In genomic region chr7:89891856-89892255, GRCm38 (mm10) we compare ENCODE assay signal across 11 mouse cellular contexts. TPM values are rescaled to one million over a fixed set of nuclear protein-coding genes. Genes with fewer than 3 reads are reported as not detected.
DNase-seq lines count a peak whose midpoint lies in the region; ATAC-seq and TF ChIP-seq lines count a peak whose summit lies in the region.
"Had no signal": no experiment of that assay in that cellular context is flagged by ENCODE, and none has a peak within 500 bp of the region (broad histone marks: within the 10 kb centered on the region; RNA-seq: fewer than 3 reads in every experiment).

No protein-coding gene starts in this region.

- no peak for ATAC-seq in intestine, postnatal 0 days
- ATAC-seq in intestine, embryonic 16.5 days, result no peak
- no peak for ATAC-seq in forebrain, postnatal 0 days

- 41% methylated on average over 4 of the region's 4 CpGs for WGBS in intestine, postnatal 0 days
- 35% methylated on average over 4 of the region's 4 CpGs for WGBS in intestine, embryonic 16.5 days
- WGBS in forebrain, postnatal 0 days, result 32% methylated on average over 4 of the region's 4 CpGs

- H3K9me3 ChIP-seq in intestine, postnatal 0 days (ENCODE audit: control insufficient read depth), result no peaks in the 10 kb centered on the region
- no peaks in the 10 kb centered on the region for H3K9me3 ChIP-seq in intestine, embryonic 16.5 days (ENCODE audit: control insufficient read depth, low read length)
- H3K9me3 ChIP-seq in forebrain, postnatal 0 days (ENCODE audit: low read length), result no peaks in the 10 kb centered on the region
- H3K9me3 ChIP-seq: midbrain, embryonic 12.5 days had no signal

- no peaks in the 10 kb centered on the region for H3K27me3 ChIP-seq in intestine, postnatal 0 days (replicated peaks; ENCODE audit: control insufficient read depth, insufficient read depth, low read length)
- H3K27me3 ChIP-seq in intestine, embryonic 16.5 days (replicated peaks; ENCODE audit: control insufficient read depth, insufficient read depth, low read length), result no peaks in the 10 kb centered on the region
- no peaks in the 10 kb centered on the region for H3K27me3 ChIP-seq in forebrain, postnatal 0 days (ENCODE audit: insufficient read depth, low read length)
- H3K27me3 ChIP-seq: midbrain, embryonic 12.5 days had no signal

- TF ChIP-seq CTCF in intestine, postnatal 0 days (IDR thresholded peaks at IDR 0.05; ENCODE audit: low read depth), result peak; percentile 45
- no peak for TF ChIP-seq CTCF in forebrain, postnatal 0 days (IDR thresholded peaks at IDR 0.05; ENCODE audit: low read depth)

- H3K4me3 ChIP-seq in intestine, postnatal 0 days (ENCODE audit: low read depth, low read length), result no peak overlapping the region
- H3K4me3 ChIP-seq in intestine, embryonic 16.5 days (ENCODE audit: low read length), result no peak overlapping the region
- no peak overlapping the region for H3K4me3 ChIP-seq in forebrain, postnatal 0 days (ENCODE audit: low read depth, low read length)
- H3K4me3 ChIP-seq: midbrain, embryonic 12.5 days had no signal

- H3K9ac ChIP-seq in intestine, postnatal 0 days (ENCODE audit: low read depth, low read length), result no peak overlapping the region
- H3K9ac ChIP-seq in intestine, embryonic 16.5 days (ENCODE audit: low read depth, low read length), result no peak overlapping the region
- no peak overlapping the region for H3K9ac ChIP-seq in forebrain, postnatal 0 days
- H3K9ac ChIP-seq: midbrain, embryonic 12.5 days had no signal

- peak; percentile 25 for DNase-seq in thymus, postnatal 4 days
- DNase-seq in thymus, postnatal 10 days (ENCODE audit: low spot score in 2 of 2), result no peak
- peak; percentile 64 for DNase-seq in embryo, embryonic 10.5 days (ENCODE audit: low spot score)
- no peak for DNase-seq in frontal cortex, postnatal 25 days (ENCODE audit: low spot score in 2 of 2)
- no peak for DNase-seq in layer of hippocampus, postnatal 10 days (ENCODE audit: low spot score in 2 of 2)
- no peak for DNase-seq in forebrain, postnatal 0 days

- no peaks in the 10 kb centered on the region for H3K4me1 ChIP-seq in intestine, postnatal 0 days (replicated peaks; ENCODE audit: control insufficient read depth, insufficient read depth, low read length)
- no peaks in the 10 kb centered on the region for H3K4me1 ChIP-seq in intestine, embryonic 16.5 days (ENCODE audit: control insufficient read depth, insufficient read depth, low read length)
- no peaks in the 10 kb centered on the region for H3K4me1 ChIP-seq in forebrain, postnatal 0 days (ENCODE audit: insufficient read depth)
- H3K4me1 ChIP-seq: midbrain, embryonic 12.5 days had no signal

- no peak overlapping the region for H3K27ac ChIP-seq in intestine, postnatal 0 days (ENCODE audit: low read depth, low read length)
- no peak overlapping the region for H3K27ac ChIP-seq in intestine, embryonic 16.5 days (ENCODE audit: low read length)
- H3K27ac ChIP-seq in forebrain, postnatal 0 days (ENCODE audit: low read depth, low read length), result no peak overlapping the region
- H3K27ac ChIP-seq: midbrain, embryonic 12.5 days had no signal

- no peaks in the 10 kb centered on the region for H3K36me3 ChIP-seq in intestine, postnatal 0 days (ENCODE audit: control insufficient read depth, insufficient read depth)
- H3K36me3 ChIP-seq in intestine, embryonic 16.5 days (ENCODE audit: control insufficient read depth, insufficient read depth, low read length), result no peaks in the 10 kb centered on the region
- no peaks in the 10 kb centered on the region for H3K36me3 ChIP-seq in forebrain, postnatal 0 days (ENCODE audit: insufficient read depth)
- H3K36me3 ChIP-seq: midbrain, embryonic 12.5 days had no signal

- H3K4me2 ChIP-seq in intestine, postnatal 0 days (replicated peaks; ENCODE audit: low read depth), result no peak overlapping the region
- no peak overlapping the region for H3K4me2 ChIP-seq in intestine, embryonic 16.5 days (ENCODE audit: low read depth, low read length)
- no peak overlapping the region for H3K4me2 ChIP-seq in forebrain, postnatal 0 days (ENCODE audit: low read depth)
- H3K4me2 ChIP-seq: midbrain, embryonic 12.5 days had no signal

RNA-seq across cellular contexts. Expression of gene Ccdc81, which starts 11.6 kb away (rescaled TPM):
- 0.04 and 0.08 TPM in 2 replicates for polyA plus RNA-seq in intestine, postnatal 0 days (2015; fragmentation: Nextera tagmentation; extraction: Ambion mirVana)
- not detected in 2 replicates for polyA plus RNA-seq in intestine, embryonic 16.5 days (2015; fragmentation: Nextera tagmentation; extraction: Ambion mirVana)
- total RNA-seq in layer of hippocampus, postnatal 10 days (2021), result 1 to 10 TPM in 1 of 2 experiments, under 1 TPM in 1; 0.80 to 1.1 TPM
- total RNA-seq in forebrain, postnatal 0 days (2014; rRNA removed), result 0.77 and 1.5 TPM in 2 replicates
- 0.62 and 1.2 TPM in 2 replicates for polyA plus RNA-seq in forebrain, postnatal 0 days (2015; fragmentation: Nextera tagmentation; extraction: Ambion mirVana)
- polyA plus RNA-seq: large intestine, adult 2 months; stomach, embryonic 14.5 days had no signal

RNA-seq across cellular contexts. Expression of gene Hikeshi, which starts 49.1 kb away (rescaled TPM):
- polyA plus RNA-seq in intestine, postnatal 0 days (2015; fragmentation: Nextera tagmentation; extraction: Ambion mirVana), result 60.5 and 63.9 TPM in 2 replicates
- 121 and 134 TPM in 2 replicates for polyA plus RNA-seq in intestine, embryonic 16.5 days (2015; fragmentation: Nextera tagmentation; extraction: Ambion mirVana)
- 10 to 100 TPM; 85.4 to 89.8 TPM for total RNA-seq in layer of hippocampus, postnatal 10 days (2021)
- 80.0 and 89.2 TPM in 2 replicates for total RNA-seq in forebrain, postnatal 0 days (2014; rRNA removed)
- 163 and 173 TPM in 2 replicates for polyA plus RNA-seq in forebrain, postnatal 0 days (2015; fragmentation: Nextera tagmentation; extraction: Ambion mirVana)

Comparison
In these comparisons a context has a peak if more than half of its experiments do, and no peak if none do; other contexts are left out.
1. DNase-seq: peak in thymus, postnatal 4 days (single experiment) and embryo, embryonic 10.5 days (single experiment); none in thymus, postnatal 10 days (0 of 2), frontal cortex, postnatal 25 days (0 of 2), layer of hippocampus, postnatal 10 days (0 of 2) and forebrain, postnatal 0 days (single experiment).